Comparison of ENCODE assay signal across 7 mouse cellular contexts in genomic region chr2:3113866-3114265, GRCm38 (mm10). TPM values are rescaled to one million over a fixed set of nuclear protein-coding genes. Genes with fewer than 3 reads are reported as not detected.
DNase-seq lines count a peak whose midpoint lies in the region; ATAC-seq and TF ChIP-seq lines count a peak whose summit lies in the region.

Fam171a1 (plus strand) TSS chr2:3114224.

- 52% methylated on average over 4 of the region's 4 CpGs for WGBS in kidney, postnatal 0 days
- WGBS in midbrain, postnatal 0 days, result 82% methylated on average over 4 of the region's 4 CpGs

- H3K4me3 ChIP-seq in kidney, postnatal 0 days (replicated peaks; ENCODE audit: low read depth, low read length), result no peak within 1 kb of the TSS
- H3K4me3 ChIP-seq in midbrain, postnatal 0 days (ENCODE audit: low read depth, low read length), result no peak within 1 kb of the TSS

- TF ChIP-seq CTCF in Patski (IDR thresholded peaks at IDR 0.05), result no peak
- no peak for TF ChIP-seq CTCF in kidney, postnatal 0 days (IDR thresholded peaks at IDR 0.05; ENCODE audit: low read depth)
- TF ChIP-seq CTCF in midbrain, postnatal 0 days (IDR thresholded peaks at IDR 0.05), result no peak

- POLR2A ChIA-PET in Patski (lab: Charles Lee), result no interaction called here

- no peak for DNase-seq in Patski (ENCODE audit: low read depth, low spot score)
- DNase-seq in adrenal gland, adult 2 months, result no peak
- no peak for DNase-seq in heart, adult 18-20 months
- DNase-seq in kidney, postnatal 0 days (ENCODE audit: low spot score), result peak; percentile 66
- no peak for DNase-seq in midbrain, postnatal 0 days (ENCODE audit: low spot score)
- no peak for DNase-seq in urinary bladder, postnatal 4 days (ENCODE audit: low spot score in 2 of 2)
- no peak for DNase-seq in spleen, adult 18-20 months

- no peaks in the 10 kb centered on the region for H3K9me3 ChIP-seq in kidney, postnatal 0 days (replicated peaks; ENCODE audit: low read length)
- no peaks in the 10 kb centered on the region for H3K9me3 ChIP-seq in midbrain, postnatal 0 days (ENCODE audit: low read length)

- peak within 1 kb of the TSS; percentile 1; the same call in 1 of the 2 replicates for H3K27ac ChIP-seq in kidney, postnatal 0 days
- H3K27ac ChIP-seq in midbrain, postnatal 0 days (ENCODE audit: low read depth, low read length), result no peak within 1 kb of the TSS

- in situ Hi-C loops in Patski (cut with MboI; ENCODE audit: low pct_unique_long_range_greater_than_20kb), result no loop called here

- H3K4me1 ChIP-seq in kidney, postnatal 0 days (replicated peaks; ENCODE audit: insufficient read depth, low read length), result no peaks in the 10 kb centered on the region
- H3K4me1 ChIP-seq in midbrain, postnatal 0 days (ENCODE audit: insufficient read depth, low read length), result no peaks in the 10 kb centered on the region

- CTCF ChIA-PET in Patski (lab: Charles Lee), result interaction anchor here (0.8 to 2.2 kb wide), 4 partner anchors 11 to 115 kb away, joined by 3 to 11 read pairs (median 3); no protein-coding TSS in a partner anchor

- H3K36me3 ChIP-seq in kidney, postnatal 0 days (ENCODE audit: insufficient read depth, low read length), result no peaks in the 10 kb centered on the region
- H3K36me3 ChIP-seq in midbrain, postnatal 0 days (ENCODE audit: insufficient read depth, low read length), result no peaks in the 10 kb centered on the region

- ATAC-seq in Patski, result no peak
- ATAC-seq in kidney, postnatal 0 days (replicated peaks; ENCODE audit: low FRiP score, low read depth), result no peak
- no peak for ATAC-seq in midbrain, postnatal 0 days (ENCODE audit: low FRiP score)

- H3K9ac ChIP-seq in kidney, postnatal 0 days (ENCODE audit: low read depth, low read length), result no peak within 1 kb of the TSS
- H3K9ac ChIP-seq in midbrain, postnatal 0 days (replicated peaks; ENCODE audit: low read length, poor library complexity, severe bottlenecking), result no peak within 1 kb of the TSS

- peak within 1 kb of the TSS; percentile 13; the same call in 1 of the 2 replicates for H3K4me2 ChIP-seq in kidney, postnatal 0 days (ENCODE audit: low read length)
- H3K4me2 ChIP-seq in midbrain, postnatal 0 days (ENCODE audit: low read depth, low read length, poor library complexity, severe bottlenecking), result no peak within 1 kb of the TSS

- H3K27me3 ChIP-seq in Patski, result no peaks in the 10 kb centered on the region
- no peaks in the 10 kb centered on the region for H3K27me3 ChIP-seq in kidney, postnatal 0 days (ENCODE audit: insufficient read depth, low read length)
- H3K27me3 ChIP-seq in midbrain, postnatal 0 days (ENCODE audit: insufficient read depth, low read length), result no peaks in the 10 kb centered on the region

RNA-seq across cellular contexts. Expression of gene Fam171a1, which starts in this region (rescaled TPM):
- 60.4 TPM for polyA plus RNA-seq in Patski (2021)
- total RNA-seq in adrenal gland, adult 2 months (2021), result 10 to 100 TPM; 24.6 to 35.2 TPM
- polyA plus RNA-seq in adrenal gland, adult 2 months (2012; rRNA removed), result 14.7 and 15.4 TPM in 2 replicates
- 10 to 100 TPM; 12.0 to 13.2 TPM for total RNA-seq in heart, adult 18-20 months (2021)
- polyA plus RNA-seq in kidney, postnatal 0 days (2015; fragmentation: Nextera tagmentation; extraction: Ambion mirVana), result 36.4 and 39.8 TPM in 2 replicates
- 59.2 and 65.8 TPM in 2 replicates for total RNA-seq in midbrain, postnatal 0 days (2014; rRNA removed)
- polyA plus RNA-seq in midbrain, postnatal 0 days (2015; fragmentation: Nextera tagmentation; extraction: Ambion mirVana), result 34.4 and 35.4 TPM in 2 replicates
